Mouse (Mus musculus): ENCODE measurements around the gene Nxnl1.

Nxnl1 gene

DNA sequence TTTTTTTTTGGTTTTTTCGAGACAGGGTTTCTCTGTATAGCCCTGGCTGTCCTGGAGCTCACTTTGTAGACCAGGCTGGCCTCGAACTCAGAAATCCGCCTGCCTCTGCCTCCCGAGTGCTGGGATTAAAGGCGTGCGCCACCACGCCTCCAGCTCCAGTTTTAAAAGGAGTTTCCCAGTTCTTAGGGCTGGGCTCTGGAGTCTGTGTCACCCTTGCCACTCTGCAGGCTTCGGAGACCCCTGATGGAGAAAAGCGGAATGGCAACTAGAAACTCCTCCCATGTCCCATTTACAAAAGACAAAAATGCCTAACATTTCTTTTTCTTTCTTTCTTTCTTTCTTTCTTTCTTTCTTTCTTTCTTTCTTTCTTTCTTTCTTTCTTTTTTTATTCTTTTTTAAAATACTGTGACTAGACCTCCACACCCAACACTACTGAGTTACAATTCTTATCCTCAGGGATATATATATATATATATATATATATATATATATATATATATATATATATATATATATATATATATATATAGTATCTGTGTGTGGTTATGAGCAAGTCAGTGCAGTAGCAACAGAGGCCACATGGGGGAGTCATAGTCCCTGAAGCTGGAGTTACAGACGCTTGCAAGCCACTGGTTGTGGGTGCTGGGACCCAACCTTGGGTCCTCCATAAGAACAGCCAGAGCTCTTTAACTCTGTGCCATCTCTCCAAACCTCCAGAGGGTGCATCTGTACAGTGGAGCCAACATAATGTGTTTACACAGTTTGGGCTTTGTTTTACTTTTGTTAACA lies 47.2 kb downstream of the Nxnl1 start:
- DNase-seq (ENCODE audit: extremely low spot score, low spot score): peak; percentile 54

DNA sequence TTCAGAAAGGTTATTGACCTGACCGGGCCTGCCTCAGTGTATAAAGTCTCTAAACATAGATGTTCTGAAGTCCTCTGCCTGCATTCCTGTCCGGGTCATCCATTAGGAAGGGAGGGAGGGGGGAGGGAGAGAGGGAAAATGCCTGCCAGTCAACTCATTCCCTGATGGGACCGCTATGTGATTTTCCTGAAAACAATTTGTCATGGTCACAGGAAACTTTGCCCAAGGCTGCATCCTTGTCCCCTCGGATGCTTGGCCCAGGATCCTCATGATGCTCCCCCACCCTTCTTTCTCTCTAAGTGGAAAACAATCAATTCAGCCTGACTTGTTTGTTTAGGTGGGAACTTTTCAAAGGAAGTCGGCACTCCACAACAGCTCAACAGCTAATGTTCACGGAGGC lies 49.6 kb downstream of the Nxnl1 start:
- DNase-seq (ENCODE audit: extremely low spot score, low spot score): no peak

DNA sequence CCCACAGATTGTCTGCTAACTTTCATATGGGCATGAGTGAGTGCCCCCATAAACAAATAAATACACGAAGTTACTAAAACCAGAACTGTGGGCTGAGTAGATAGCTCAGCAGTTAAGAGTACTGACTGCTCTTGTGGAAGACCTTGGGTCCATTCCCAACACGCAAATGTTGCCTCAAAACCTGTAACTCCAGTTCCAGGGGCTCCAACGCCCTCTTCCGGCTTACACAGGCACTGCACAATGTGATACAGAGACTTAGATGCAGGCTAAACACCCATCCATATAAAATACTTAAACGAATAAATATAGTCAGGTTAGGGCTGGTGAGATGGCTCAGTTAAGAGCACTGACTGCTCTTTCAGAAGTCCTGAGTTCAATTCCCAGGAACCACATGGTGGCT lies 51.4 kb downstream of the Nxnl1 start:
- DNase-seq (ENCODE audit: extremely low spot score, low spot score): no peak

DNA sequence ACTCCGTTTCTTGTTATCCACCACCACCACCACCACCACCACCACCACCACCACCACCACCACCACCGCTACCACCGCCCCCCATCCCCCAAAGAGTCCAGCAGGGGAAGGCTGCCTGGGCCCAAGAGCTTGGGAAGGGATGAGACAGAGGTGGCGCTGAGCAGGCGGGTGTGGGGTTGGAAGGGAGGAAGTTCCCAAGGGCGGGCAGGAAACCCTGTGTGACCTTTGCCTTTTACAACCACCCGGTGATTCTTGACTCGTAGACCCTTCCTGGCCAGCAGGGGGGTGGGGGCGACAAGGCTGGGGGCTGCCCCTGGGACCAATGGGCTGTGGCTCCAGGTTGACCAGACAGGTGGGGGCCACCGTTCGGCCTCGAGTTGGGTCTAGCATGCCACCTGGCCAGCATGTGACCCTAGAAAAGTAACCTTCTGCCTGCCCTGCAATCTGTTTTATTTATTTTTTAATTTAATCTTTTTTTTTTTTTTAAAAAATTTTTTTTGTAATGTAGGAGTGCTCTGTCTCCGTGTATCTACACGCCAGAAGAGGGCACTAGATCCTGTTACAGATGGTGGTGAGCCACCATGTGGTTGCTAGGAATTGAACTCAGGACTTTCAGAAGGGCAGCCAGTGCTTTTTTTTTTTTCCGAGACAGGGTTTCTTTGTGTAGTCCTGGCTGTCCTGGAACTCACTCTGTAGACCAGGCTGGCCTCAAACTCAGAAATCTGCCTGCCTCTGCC lies 53.2 kb downstream of the Nxnl1 start:
- DNase-seq (ENCODE audit: extremely low spot score, low spot score): no peak

DNA sequence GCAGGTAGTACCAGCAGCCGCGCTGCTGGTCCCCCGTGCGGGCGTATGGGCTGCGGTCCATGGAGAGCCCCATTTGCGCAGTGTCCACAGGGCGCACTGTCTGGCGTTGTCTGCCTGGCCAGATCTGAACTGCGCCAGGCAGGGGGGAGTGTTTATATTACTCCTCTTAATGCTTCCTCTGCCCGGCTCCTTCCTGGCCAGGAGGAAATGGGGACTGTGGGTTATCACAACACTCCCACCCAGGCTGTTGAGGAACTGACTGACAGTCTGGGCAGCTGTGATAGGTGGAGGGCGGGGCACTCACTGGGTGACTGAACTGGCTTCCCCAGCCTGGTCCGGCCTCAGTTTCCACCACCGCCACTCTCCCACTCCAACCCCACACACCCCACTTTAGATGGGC lies 54.8 kb downstream of the Nxnl1 start, which contains the start of gene Plvap:
Plvap (minus strand) TSS at position 109 of the 400 bp plus-strand sequence.
- no peak for DNase-seq (ENCODE audit: extremely low spot score, low spot score)

Measured in neural tube, embryonic 10.5 days (tissue).